Comparison of ENCODE assay signal across 23 mouse cellular contexts in the genomic region with DNA sequence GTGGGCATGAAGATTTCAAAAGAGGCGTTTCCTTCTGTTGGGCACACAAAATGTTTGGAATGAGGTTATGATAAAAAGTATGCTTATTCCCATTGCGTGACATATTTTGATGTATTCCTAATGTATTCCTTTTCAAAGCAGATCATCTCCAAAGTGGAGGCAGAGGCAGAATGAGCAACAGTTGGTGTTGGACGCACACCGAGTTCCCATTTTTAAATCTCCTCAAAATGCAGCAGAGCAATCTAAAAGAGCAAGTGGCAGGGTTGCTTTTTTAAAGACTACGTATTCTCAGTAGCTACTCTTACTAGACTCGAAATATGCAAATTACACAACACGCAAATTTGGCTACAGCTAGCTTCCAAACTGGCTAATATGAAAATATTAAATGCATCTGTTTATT.
DNase-seq lines count a peak whose midpoint lies in the region; ATAC-seq lines count a peak whose summit lies in the region.
"Had no signal": no experiment of that assay in that cellular context is flagged by ENCODE, and none has a peak within 500 bp of the region (broad histone marks: within the 10 kb centered on the region; RNA-seq: fewer than 3 reads in every experiment).

No protein-coding gene starts in this region.

- 85% methylated on average over 7 of the region's 7 CpGs for WGBS in heart, embryonic 12.5 days

- no peak overlapping the region for H3K9ac ChIP-seq in heart, embryonic 12.5 days
- H3K9ac ChIP-seq: hindbrain, embryonic 13.5 days; limb, embryonic 15.5 days; liver, embryonic 15.5 days had no signal

- H3K27ac ChIP-seq in heart, embryonic 12.5 days (ENCODE audit: poor library complexity, severe bottlenecking): no peak overlapping the region
- H3K27ac ChIP-seq: embryonic facial prominence, embryonic 10.5 days; hindbrain, embryonic 13.5 days; kidney, postnatal 0 days; limb, embryonic 15.5 days; liver, embryonic 15.5 days; stomach, postnatal 0 days had no signal

- no peaks in the 10 kb centered on the region for H3K4me1 ChIP-seq in heart, embryonic 12.5 days (replicated peaks)
- H3K4me1 ChIP-seq: embryonic facial prominence, embryonic 10.5 days; hindbrain, embryonic 13.5 days; limb, embryonic 15.5 days; liver, embryonic 15.5 days had no signal

- no peaks in the 10 kb centered on the region for H3K27me3 ChIP-seq in heart, embryonic 12.5 days (replicated peaks)
- H3K27me3 ChIP-seq: hindbrain, embryonic 13.5 days; limb, embryonic 15.5 days; liver, embryonic 15.5 days had no signal

- H3K4me2 ChIP-seq in heart, embryonic 12.5 days: no peak overlapping the region
- H3K4me2 ChIP-seq: hindbrain, embryonic 13.5 days; limb, embryonic 15.5 days; liver, embryonic 15.5 days had no signal

- H3K9me3 ChIP-seq in heart, embryonic 12.5 days (replicated peaks): no peaks in the 10 kb centered on the region
- H3K9me3 ChIP-seq: embryonic facial prominence, embryonic 10.5 days; hindbrain, embryonic 13.5 days; limb, embryonic 15.5 days; liver, embryonic 15.5 days had no signal

- DNase-seq in frontal cortex, postnatal 10 days (ENCODE audit: low spot score in 2 of 2): no peak
- peak; percentile 33 for DNase-seq in right cerebral cortex, adult 18-20 months
- no peak for DNase-seq in right cerebral cortex, postnatal 4 days
- DNase-seq in layer of hippocampus, postnatal 36 days: peak; percentile 22 to 40
- no peak for DNase-seq in liver
- no peak for DNase-seq in urinary bladder, postnatal 36 days (ENCODE audit: low spot score in 2 of 2)
- DNase-seq: adrenal gland, postnatal 25 days; cerebellum, adult 9-10 months; gastrocnemius, postnatal 25 days; heart, adult 18-20 months; heart, postnatal 36 days; kidney, adult 18-20 months; lung, postnatal 4 days; midbrain, embryonic 14.5 days had no signal

- peak; percentile 78 for ATAC-seq in frontal cortex, adult (ENCODE audit: low TSS enrichment)
- ATAC-seq in heart, embryonic 12.5 days (ENCODE audit: insufficient number of reproducible peaks, low FRiP score): no peak
- ATAC-seq: inflammation-experienced regulatory T-cells, adult 6 months had no signal

- no peaks in the 10 kb centered on the region for H3K36me3 ChIP-seq in heart, embryonic 12.5 days
- H3K36me3 ChIP-seq: embryonic facial prominence, embryonic 10.5 days; hindbrain, embryonic 13.5 days; limb, embryonic 15.5 days; liver, embryonic 15.5 days had no signal

- H3K4me3 ChIP-seq in heart, embryonic 12.5 days: no peak overlapping the region
- H3K4me3 ChIP-seq: embryonic facial prominence, embryonic 10.5 days; hindbrain, embryonic 13.5 days; limb, embryonic 15.5 days; liver, embryonic 15.5 days had no signal

Comparison
In these comparisons a context has a peak if more than half of its experiments do, and no peak if none do; other contexts are left out.
1. DNase-seq: peak in right cerebral cortex, adult 18-20 months (single experiment) and layer of hippocampus, postnatal 36 days (2 of 2); none in frontal cortex, postnatal 10 days (0 of 2), right cerebral cortex, postnatal 4 days (single experiment), liver (single experiment) and urinary bladder, postnatal 36 days (0 of 2).